ENCODE assay signal across 11 mouse cellular contexts in genomic region chr11:100656458-100656857, GRCm38 (mm10). TPM values are rescaled to one million over a fixed set of nuclear protein-coding genes. Genes with fewer than 3 reads are reported as not detected.
DNase-seq lines count a peak whose midpoint lies in the region; ATAC-seq and TF ChIP-seq lines count a peak whose summit lies in the region.
"Had no signal": no experiment of that assay in that cellular context is flagged by ENCODE, and none has a peak within 500 bp of the region (broad histone marks: within the 10 kb centered on the region; RNA-seq: fewer than 3 reads in every experiment).

No protein-coding gene starts in this region.

- peaks cover 12% of the 10 kb centered on the region for H3K27me3 ChIP-seq in heart, embryonic 13.5 days (replicated peaks)
- no peaks in the 10 kb centered on the region for H3K27me3 ChIP-seq in lung, postnatal 0 days (replicated peaks; ENCODE audit: insufficient read depth, low read length)
- H3K27me3 ChIP-seq in embryonic facial prominence, embryonic 10.5 days (replicated peaks; ENCODE audit: low read depth, poor library complexity, severe bottlenecking) = peaks cover 24% of the 10 kb centered on the region
- H3K27me3 ChIP-seq in neural tube, embryonic 13.5 days = peaks cover 11% of the 10 kb centered on the region

- WGBS in heart, embryonic 13.5 days = 8% methylated on average over 6 of the region's 6 CpGs
- 12% methylated on average over 6 of the region's 6 CpGs for WGBS in lung, postnatal 0 days
- 11% methylated on average over 6 of the region's 6 CpGs for WGBS in embryonic facial prominence, embryonic 10.5 days
- WGBS in neural tube, embryonic 13.5 days = 18% methylated on average over 6 of the region's 6 CpGs

- peak overlapping the region; percentile 51 for H3K4me2 ChIP-seq in heart, embryonic 13.5 days
- H3K4me2 ChIP-seq in lung, postnatal 0 days (replicated peaks; ENCODE audit: low read depth, low read length) = no peak overlapping the region
- no peak overlapping the region for H3K4me2 ChIP-seq in neural tube, embryonic 13.5 days

- ATAC-seq in heart, embryonic 13.5 days (ENCODE audit: extremely low read depth, insufficient number of reproducible peaks, low FRiP score, low TSS enrichment) = no peak
- no peak for ATAC-seq in lung, postnatal 0 days
- ATAC-seq in neural tube, embryonic 13.5 days (ENCODE audit: low read depth) = peak; percentile 32; the same call in 1 of the 2 replicates

- TF ChIP-seq EP300 in lung, postnatal 0 days (IDR thresholded peaks at IDR 0.05) = no peak

- no peak overlapping the region for H3K27ac ChIP-seq in heart, embryonic 13.5 days (replicated peaks)
- H3K27ac ChIP-seq in lung, postnatal 0 days (ENCODE audit: low read length) = no peak overlapping the region
- H3K27ac ChIP-seq in embryonic facial prominence, embryonic 10.5 days (replicated peaks) = peak overlapping the region; percentile 57; the same call in 1 of the 2 replicates
- no peak overlapping the region for H3K27ac ChIP-seq in neural tube, embryonic 13.5 days (replicated peaks)

- peaks cover 29% of the 10 kb centered on the region for H3K4me1 ChIP-seq in heart, embryonic 13.5 days
- H3K4me1 ChIP-seq in lung, postnatal 0 days (ENCODE audit: insufficient read depth, low read depth, low read length) = no peaks in the 10 kb centered on the region
- H3K4me1 ChIP-seq in embryonic facial prominence, embryonic 10.5 days = peaks cover 35% of the 10 kb centered on the region
- H3K4me1 ChIP-seq in neural tube, embryonic 13.5 days (replicated peaks) = peaks cover 7% of the 10 kb centered on the region

- peak overlapping the region; percentile 33 for H3K9ac ChIP-seq in heart, embryonic 13.5 days
- H3K9ac ChIP-seq in lung, postnatal 0 days (replicated peaks; ENCODE audit: low read depth) = no peak overlapping the region
- H3K9ac ChIP-seq in neural tube, embryonic 13.5 days = no peak overlapping the region

- H3K36me3 ChIP-seq in heart, embryonic 13.5 days = no peaks in the 10 kb centered on the region
- no peaks in the 10 kb centered on the region for H3K36me3 ChIP-seq in lung, postnatal 0 days (ENCODE audit: insufficient read depth, low read length)
- no peaks in the 10 kb centered on the region for H3K36me3 ChIP-seq in embryonic facial prominence, embryonic 10.5 days (replicated peaks)
- H3K36me3 ChIP-seq in neural tube, embryonic 13.5 days = no peaks in the 10 kb centered on the region

- no peak for DNase-seq in heart, adult 11 months
- peak; percentile 16 for DNase-seq in lung, postnatal 0 days (ENCODE audit: low spot score)
- no peak for DNase-seq in lung, postnatal 25 days (ENCODE audit: low spot score)
- DNase-seq in embryonic facial prominence, embryonic 10.5 days (ENCODE audit: low spot score) = peak; percentile 65
- no peak for DNase-seq in thymus, postnatal 14 days
- no peak for DNase-seq in thymus, postnatal 36 days
- DNase-seq: adrenal gland, postnatal 36 days; lung, postnatal 36 days; thymus, postnatal 25 days had no signal

- no peaks in the 10 kb centered on the region for H3K9me3 ChIP-seq in heart, embryonic 13.5 days
- no peaks in the 10 kb centered on the region for H3K9me3 ChIP-seq in lung, postnatal 0 days (ENCODE audit: low read length)
- H3K9me3 ChIP-seq in embryonic facial prominence, embryonic 10.5 days = no peaks in the 10 kb centered on the region
- no peaks in the 10 kb centered on the region for H3K9me3 ChIP-seq in neural tube, embryonic 13.5 days

- no peak overlapping the region for H3K4me3 ChIP-seq in heart, embryonic 13.5 days
- no peak overlapping the region for H3K4me3 ChIP-seq in lung, postnatal 0 days (ENCODE audit: low read depth, low read length)
- H3K4me3 ChIP-seq in embryonic facial prominence, embryonic 10.5 days = peak overlapping the region; percentile 31; the same call in 1 of the 2 replicates
- no peak overlapping the region for H3K4me3 ChIP-seq in neural tube, embryonic 13.5 days

- no peak for TF ChIP-seq CTCF in lung, postnatal 0 days (IDR thresholded peaks at IDR 0.05)

RNA-seq across cellular contexts. Expression of gene Zfp385c, which starts 35.8 kb away (rescaled TPM):
- 0.09 and 0.51 TPM in 2 replicates for polyA plus RNA-seq in heart, embryonic 13.5 days (2015; fragmentation: Nextera tagmentation; extraction: Ambion mirVana)
- not detected in 2 replicates for polyA plus RNA-seq in lung, postnatal 0 days (2015; fragmentation: Nextera tagmentation; extraction: Ambion mirVana)
- polyA plus RNA-seq in embryonic facial prominence, embryonic 10.5 days (2016; fragmentation: Nextera tagmentation; extraction: Ambion mirVana) = 1.2 TPM in 2 replicates
- polyA plus RNA-seq in neural tube, embryonic 13.5 days (2015; fragmentation: Nextera tagmentation; extraction: Ambion mirVana) = 0.10 and 0.21 TPM in 2 replicates

RNA-seq across cellular contexts. Expression of gene Dnajc7, which starts 36.5 kb away (rescaled TPM):
- polyA plus RNA-seq in heart, embryonic 13.5 days (2015; fragmentation: Nextera tagmentation; extraction: Ambion mirVana) = 172 and 191 TPM in 2 replicates
- polyA plus RNA-seq in lung, postnatal 0 days (2015; fragmentation: Nextera tagmentation; extraction: Ambion mirVana) = 99.1 and 113 TPM in 2 replicates
- 272 and 279 TPM in 2 replicates for polyA plus RNA-seq in embryonic facial prominence, embryonic 10.5 days (2016; fragmentation: Nextera tagmentation; extraction: Ambion mirVana)
- 304 and 317 TPM in 2 replicates for polyA plus RNA-seq in neural tube, embryonic 13.5 days (2015; fragmentation: Nextera tagmentation; extraction: Ambion mirVana)

RNA-seq across cellular contexts. Expression of gene Nkiras2, which starts 37.4 kb away (rescaled TPM):
- polyA plus RNA-seq in heart, embryonic 13.5 days (2015; fragmentation: Nextera tagmentation; extraction: Ambion mirVana) = 67.0 and 67.3 TPM in 2 replicates
- polyA plus RNA-seq in lung, postnatal 0 days (2015; fragmentation: Nextera tagmentation; extraction: Ambion mirVana) = 58.6 and 59.9 TPM in 2 replicates
- polyA plus RNA-seq in embryonic facial prominence, embryonic 10.5 days (2016; fragmentation: Nextera tagmentation; extraction: Ambion mirVana) = 77.2 and 81.4 TPM in 2 replicates
- 109 and 112 TPM in 2 replicates for polyA plus RNA-seq in neural tube, embryonic 13.5 days (2015; fragmentation: Nextera tagmentation; extraction: Ambion mirVana)

RNA-seq across cellular contexts. Expression of gene Dhx58, which starts 47.6 kb away (rescaled TPM):
- 1.5 and 1.9 TPM in 2 replicates for polyA plus RNA-seq in heart, embryonic 13.5 days (2015; fragmentation: Nextera tagmentation; extraction: Ambion mirVana)
- polyA plus RNA-seq in lung, postnatal 0 days (2015; fragmentation: Nextera tagmentation; extraction: Ambion mirVana) = 3.1 and 3.3 TPM in 2 replicates
- polyA plus RNA-seq in embryonic facial prominence, embryonic 10.5 days (2016; fragmentation: Nextera tagmentation; extraction: Ambion mirVana) = 3.3 and 3.6 TPM in 2 replicates
- 2.1 and 4.1 TPM in 2 replicates for polyA plus RNA-seq in neural tube, embryonic 13.5 days (2015; fragmentation: Nextera tagmentation; extraction: Ambion mirVana)

RNA-seq across cellular contexts. Expression of gene Kat2a, which starts 55.8 kb away (rescaled TPM):
- 33.4 and 34.7 TPM in 2 replicates for polyA plus RNA-seq in heart, embryonic 13.5 days (2015; fragmentation: Nextera tagmentation; extraction: Ambion mirVana)
- polyA plus RNA-seq in lung, postnatal 0 days (2015; fragmentation: Nextera tagmentation; extraction: Ambion mirVana) = 14.2 and 14.5 TPM in 2 replicates
- polyA plus RNA-seq in embryonic facial prominence, embryonic 10.5 days (2016; fragmentation: Nextera tagmentation; extraction: Ambion mirVana) = 72.4 and 80.6 TPM in 2 replicates
- polyA plus RNA-seq in neural tube, embryonic 13.5 days (2015; fragmentation: Nextera tagmentation; extraction: Ambion mirVana) = 54.7 TPM in 2 replicates

Comparison
In these comparisons a context has a peak if more than half of its experiments do, and no peak if none do; other contexts are left out.
1. DNase-seq: peak in lung, postnatal 0 days (single experiment) and embryonic facial prominence, embryonic 10.5 days (single experiment); none in heart, adult 11 months (single experiment), lung, postnatal 25 days (single experiment), thymus, postnatal 14 days (single experiment) and thymus, postnatal 36 days (0 of 2).